Mouse (Mus musculus) telencephalon, adult 2 months (tissue): Measurements from ENCODE around the gene Ripor3.

Experiments used
- DNase-seq: peaks from one replicate; pipeline ENCODE4 v3.0.0-alpha.2; 2011; ENCODE audit warnings: low read depth, low spot score

The Ripor3 gene

GRCm38 (mm10) chr2:168028376-168028775 is 18.0 kb upstream of the Ripor3 start:
- DNase-seq = no peak

GRCm38 (mm10) chr2:168026467-168026866 is 16.0 kb upstream of the Ripor3 start:
- no peak for DNase-seq

GRCm38 (mm10) chr2:168025882-168026281 is 15.5 kb upstream of the Ripor3 start:
- no peak for DNase-seq

- peak; percentile 60 for DNase-seq
Measured at GRCm38 (mm10) chr2:168025174-168025573, 14.8 kb upstream of the Ripor3 start.

GRCm38 (mm10) chr2:168023763-168024402 is 13.5 kb upstream of the Ripor3 start:
- no peak for DNase-seq

- DNase-seq = no peak
Measured at GRCm38 (mm10) chr2:168019201-168019715, 8.8 kb upstream of the Ripor3 start.

- DNase-seq = no peak
Measured at GRCm38 (mm10) chr2:168016951-168017391, 6.6 kb upstream of the Ripor3 start.

GRCm38 (mm10) chr2:168010893-168011292 is 475 bp upstream of the Ripor3 start:
- DNase-seq = no peak

GRCm38 (mm10) chr2:168008132-168008531 is 2.3 kb downstream of the Ripor3 start:
- DNase-seq = no peak

GRCm38 (mm10) chr2:168006489-168006888 is 3.9 kb downstream of the Ripor3 start:
- DNase-seq = no peak

GRCm38 (mm10) chr2:168005616-168006015 is 4.8 kb downstream of the Ripor3 start:
- DNase-seq = no peak

- no peak for DNase-seq
Measured at GRCm38 (mm10) chr2:168005005-168005404, 5.4 kb downstream of the Ripor3 start.

- no peak for DNase-seq
Measured at GRCm38 (mm10) chr2:168004369-168004768, 6.0 kb downstream of the Ripor3 start.

- DNase-seq = no peak
Measured at GRCm38 (mm10) chr2:168003431-168003830, 7.0 kb downstream of the Ripor3 start.

- no peak for DNase-seq
Measured at GRCm38 (mm10) chr2:168002884-168003283, 7.5 kb downstream of the Ripor3 start.

GRCm38 (mm10) chr2:168002188-168002587 is 8.2 kb downstream of the Ripor3 start:
- no peak for DNase-seq

- DNase-seq = no peak
Measured at GRCm38 (mm10) chr2:167999145-167999743, 11.2 kb downstream of the Ripor3 start.

GRCm38 (mm10) chr2:167997562-167997961 is 12.9 kb downstream of the Ripor3 start:
- no peak for DNase-seq

- DNase-seq = no peak
Measured at GRCm38 (mm10) chr2:167996672-167997215, 13.7 kb downstream of the Ripor3 start.

GRCm38 (mm10) chr2:167995870-167996635 is 14.4 kb downstream of the Ripor3 start:
- DNase-seq = no peak

- DNase-seq = no peak
Measured at GRCm38 (mm10) chr2:167993260-167993659, 17.2 kb downstream of the Ripor3 start.

- DNase-seq = no peak
Measured at GRCm38 (mm10) chr2:167989310-167989709, 21.1 kb downstream of the Ripor3 start.
